24 mouse cellular contexts compared by ENCODE assay signal in the genomic region with DNA sequence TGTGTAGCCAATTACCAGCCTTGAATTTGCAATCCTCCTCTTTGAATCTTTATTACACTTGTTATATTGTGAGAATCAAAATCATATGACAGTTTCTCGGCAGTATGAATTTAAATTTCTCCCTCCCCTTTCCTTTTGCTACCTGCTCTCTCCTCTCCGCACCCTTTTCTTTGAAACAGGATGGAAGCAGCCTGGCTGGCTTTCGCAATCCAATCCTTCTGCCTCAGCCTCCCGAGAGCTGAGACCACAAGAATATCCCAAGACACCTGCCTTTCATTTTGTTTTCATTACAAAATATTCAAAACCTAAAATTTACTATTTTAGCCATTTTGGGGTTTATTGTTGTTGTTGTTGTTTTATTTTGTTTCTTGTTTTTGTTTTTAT. TPM values are rescaled to one million over a fixed set of nuclear protein-coding genes. Genes with fewer than 3 reads are reported as not detected.
DNase-seq lines count a peak whose midpoint lies in the region; ATAC-seq and TF ChIP-seq lines count a peak whose summit lies in the region.
"Had no signal": no experiment of that assay in that cellular context is flagged by ENCODE, and none has a peak within 500 bp of the region (broad histone marks: within the 10 kb centered on the region; RNA-seq: fewer than 3 reads in every experiment).

No protein-coding gene starts in this region.

- H3K79me2 ChIP-seq in heart, adult 2 months (replicated peaks; ENCODE audit: control insufficient read depth, insufficient read depth, low read length), result no peaks in the 10 kb centered on the region

- WGBS in heart, adult 2 months, result 81% methylated on average over 4 of the region's 4 CpGs
- 77% methylated on average over 4 of the region's 4 CpGs for WGBS in heart, embryonic 11.5 days (ENCODE audit: insufficient replicate concordance)

- no peak for ATAC-seq in heart, embryonic 11.5 days (replicated peaks; ENCODE audit: insufficient number of reproducible peaks, low FRiP score, low TSS enrichment)
- ATAC-seq: forebrain, embryonic 14.5 days; forebrain, postnatal 0 days; hindbrain, embryonic 16.5 days; Patski had no signal

- H3K27ac ChIP-seq in heart, adult 2 months, result peak overlapping the region; percentile 79
- no peak overlapping the region for H3K27ac ChIP-seq in heart, embryonic 11.5 days (ENCODE audit: low read depth, low read length)
- H3K27ac ChIP-seq in brown adipose tissue, adult 24 weeks (replicated peaks; ENCODE audit: low read depth, low read length), result peak overlapping the region; percentile 98
- H3K27ac ChIP-seq: embryonic facial prominence, embryonic 12.5 days; embryonic facial prominence, embryonic 15.5 days; heart, embryonic 13.5 days; hindbrain, embryonic 13.5 days; intestine, embryonic 15.5 days had no signal

- no peak overlapping the region for H3K4me2 ChIP-seq in heart, embryonic 11.5 days
- H3K4me2 ChIP-seq: hindbrain, embryonic 13.5 days had no signal

- H3K9ac ChIP-seq in heart, adult 2 months (ENCODE audit: low read depth, low read length), result no peak overlapping the region
- H3K9ac ChIP-seq in heart, embryonic 11.5 days (ENCODE audit: low read depth, low read length), result no peak overlapping the region
- H3K9ac ChIP-seq: embryonic facial prominence, embryonic 12.5 days; embryonic facial prominence, embryonic 15.5 days; forebrain, postnatal 0 days; hindbrain, embryonic 13.5 days; intestine, embryonic 15.5 days had no signal

- H3K9me3 ChIP-seq in heart, embryonic 11.5 days (replicated peaks; ENCODE audit: control insufficient read depth, low read length), result no peaks in the 10 kb centered on the region
- H3K9me3 ChIP-seq in E14TG2a.4 (ENCODE audit: low read length), result no peaks in the 10 kb centered on the region
- H3K9me3 ChIP-seq: embryonic facial prominence, embryonic 12.5 days; embryonic facial prominence, embryonic 15.5 days; G1E; heart, embryonic 13.5 days; hindbrain, embryonic 13.5 days; intestine, embryonic 15.5 days had no signal

- H3K4me1 ChIP-seq in heart, adult 2 months (ENCODE audit: control insufficient read depth, insufficient read depth, low read length), result peaks cover 4% of the 10 kb centered on the region
- peaks cover 10% of the 10 kb centered on the region; the same call in 1 of the 2 replicates for H3K4me1 ChIP-seq in heart, embryonic 11.5 days (ENCODE audit: control insufficient read depth, insufficient read depth, low read length)
- H3K4me1 ChIP-seq in E14TG2a.4 (replicated peaks; ENCODE audit: low read depth, low read length), result peaks cover 33% of the 10 kb centered on the region
- peaks cover 11% of the 10 kb centered on the region for H3K4me1 ChIP-seq in brown adipose tissue, adult 24 weeks (ENCODE audit: control insufficient read depth, insufficient read depth, insufficient read length, low read length)
- H3K4me1 ChIP-seq: hindbrain, embryonic 13.5 days had no signal

- no peak for TF ChIP-seq EP300 in heart, adult 2 months (IDR thresholded peaks at IDR 0.05; ENCODE audit: insufficient read depth, low read depth, low read length)

- H3K27me3 ChIP-seq in heart, adult 2 months (ENCODE audit: control insufficient read depth, insufficient read depth, low read length), result no peaks in the 10 kb centered on the region
- no peaks in the 10 kb centered on the region for H3K27me3 ChIP-seq in heart, embryonic 11.5 days (ENCODE audit: control insufficient read depth, insufficient read depth, low read length)
- no peaks in the 10 kb centered on the region for H3K27me3 ChIP-seq in E14TG2a.4 (ENCODE audit: insufficient read depth, low read length)
- H3K27me3 ChIP-seq: CH12.LX; embryonic facial prominence, embryonic 12.5 days; embryonic facial prominence, embryonic 15.5 days; heart, embryonic 13.5 days; intestine, embryonic 15.5 days; Patski had no signal

- DNase-seq in heart, adult 2 months, result no peak
- no peak for DNase-seq in spleen, postnatal 14 days (ENCODE audit: low spot score in 2 of 2)
- DNase-seq in spleen, postnatal 4 days (ENCODE audit: low spot score in 2 of 2), result no peak
- DNase-seq: adrenal gland, postnatal 10 days; cerebellum, adult 11 months; cerebellum, adult 2 months; cerebellum, adult 9-11 months; cerebellum, postnatal 25 days; forebrain, postnatal 0 days; heart, postnatal 14 days; kidney, adult 11 months had no signal

- no peak for TF ChIP-seq POLR2A in heart, adult 2 months (IDR thresholded peaks at IDR 0.05; ENCODE audit: insufficient read depth, low read depth, low read length)

- intact Hi-C loops in heart, adult 2 months (cut with DNase I), result loop anchor here (2.0 kb wide), 1 partner anchor 38 kb away; no protein-coding TSS in a partner anchor

- peaks cover 4% of the 10 kb centered on the region for H3K36me3 ChIP-seq in heart, adult 2 months (ENCODE audit: control insufficient read depth, insufficient read depth, low read length)
- H3K36me3 ChIP-seq in heart, embryonic 11.5 days (ENCODE audit: control insufficient read depth, insufficient read depth, low read length), result no peaks in the 10 kb centered on the region
- no peaks in the 10 kb centered on the region for H3K36me3 ChIP-seq in E14TG2a.4 (ENCODE audit: insufficient read depth, low read length)
- H3K36me3 ChIP-seq: embryonic facial prominence, embryonic 12.5 days; embryonic facial prominence, embryonic 15.5 days; G1E; heart, embryonic 13.5 days; hindbrain, embryonic 13.5 days; intestine, embryonic 15.5 days had no signal

- H3K4me3 ChIP-seq in heart, adult 2 months, result no peak overlapping the region
- H3K4me3 ChIP-seq in heart, embryonic 11.5 days (ENCODE audit: low read depth, low read length), result no peak overlapping the region
- H3K4me3 ChIP-seq in E14TG2a.4 (replicated peaks; ENCODE audit: low read length), result peak overlapping the region; percentile 65
- H3K4me3 ChIP-seq in brown adipose tissue, adult 24 weeks (ENCODE audit: insufficient read depth, low read depth, low read length), result no peak overlapping the region; the same call in 1 of the 2 replicates
- H3K4me3 ChIP-seq: heart, embryonic 13.5 days; hindbrain, embryonic 13.5 days; intestine, embryonic 15.5 days had no signal

- no peak for TF ChIP-seq CTCF in heart, adult 2 months (IDR thresholded peaks at IDR 0.05)
- TF ChIP-seq CTCF in E14TG2a.4 (conservative IDR thresholded peaks at IDR 0.05; ENCODE audit: low read length), result no peak

RNA-seq across cellular contexts. Expression of a gene that starts 34.0 kb away (rescaled TPM):
- 100 to 1,000 TPM; 140 to 141 TPM for total RNA-seq in heart, adult 2 months (2021)
- 125 and 178 TPM in 2 replicates for polyA plus RNA-seq in heart, adult 2 months (2012; rRNA removed)
- 24.4 and 24.7 TPM in 2 replicates for polyA plus RNA-seq in heart, embryonic 11.5 days (2014; fragmentation: Nextera tagmentation; extraction: Ambion mirVana)
- 102 and 114 TPM in 2 replicates for polyA plus RNA-seq in brown adipose tissue, adult 24 weeks (2012; ENCODE audit: insufficient read depth, insufficient read length, missing spikeins)

RNA-seq across cellular contexts. Expression of a gene that starts 56.9 kb away (rescaled TPM):
- 10 to 100 TPM; 15.3 to 16.3 TPM for total RNA-seq in heart, adult 2 months (2021)
- 11.1 and 13.5 TPM in 2 replicates for polyA plus RNA-seq in heart, adult 2 months (2012; rRNA removed)
- 51.2 and 58.0 TPM in 2 replicates for polyA plus RNA-seq in heart, embryonic 11.5 days (2014; fragmentation: Nextera tagmentation; extraction: Ambion mirVana)
- polyA plus RNA-seq in brown adipose tissue, adult 24 weeks (2012; ENCODE audit: insufficient read depth, insufficient read length, missing spikeins), result 56.9 and 57.0 TPM in 2 replicates
